Mouse (Mus musculus) ovary, postnatal 10 days (tissue): Measurements from ENCODE around the gene Olfr1141.

ENCODE experiments used
- DNase-seq: peaks from one replicate; pipeline ENCODE4 v3.0.0; 2022; ENCODE audit warnings: low spot score

Olfr1141 gene

GRCm38 (mm10) chr2:87753891-87754290, at the start of gene Olfr1141:
Gene Olfr1141, minus strand, starts transcription at chr2:87753991.
- DNase-seq = no peak

DNA sequence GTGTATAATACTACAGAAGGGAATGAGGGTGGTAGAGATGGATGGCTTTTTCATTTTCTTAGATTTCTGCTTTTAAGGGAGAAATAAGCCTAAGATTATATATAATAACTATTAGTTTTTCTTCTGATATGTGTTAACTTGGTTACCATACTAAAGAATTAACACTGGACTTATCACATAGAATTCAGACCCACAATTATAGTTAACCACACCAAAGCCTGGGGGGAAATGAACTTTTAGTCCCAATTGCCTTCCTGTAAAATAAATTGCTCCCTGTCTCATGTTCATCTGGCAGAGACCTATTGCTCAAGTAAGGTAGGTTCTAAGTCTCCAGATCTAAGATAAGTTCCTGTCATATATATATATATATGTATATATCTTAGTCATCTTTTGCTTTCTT, 46.5 kb upstream of the Olfr1141 start, which contains the start of gene Olfr1143:
Olfr1143 (plus strand) TSS at position 301 of the 400 bp plus-strand sequence.
- no peak for DNase-seq

GRCm38 (mm10) chr2:87779183-87779582, 25.4 kb upstream of the Olfr1141 start, which contains the start of gene Olfr152:
Gene Olfr152, plus strand, starts transcription at chr2:87779483.
- no peak for DNase-seq

DNA sequence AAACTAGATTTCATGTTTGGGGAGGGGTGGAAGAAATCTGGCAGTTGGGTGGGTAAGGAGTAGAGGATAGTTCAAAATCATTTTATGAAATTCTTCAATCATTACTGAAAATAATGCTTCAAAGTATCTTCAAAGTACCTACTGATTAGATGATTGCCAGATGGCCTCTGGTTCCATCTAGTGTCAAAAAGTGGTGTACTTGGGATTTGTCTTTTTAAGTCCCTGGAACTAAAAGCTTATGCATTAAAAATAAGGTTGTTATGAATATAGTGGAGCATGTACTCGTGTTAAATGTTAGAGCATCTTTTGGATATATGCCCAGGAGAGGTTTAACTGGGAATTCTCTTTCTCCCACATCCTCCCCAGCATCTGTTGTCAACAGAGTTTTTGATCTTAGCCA, 22.4 kb upstream of the Olfr1141 start:
- DNase-seq = no peak

DNA sequence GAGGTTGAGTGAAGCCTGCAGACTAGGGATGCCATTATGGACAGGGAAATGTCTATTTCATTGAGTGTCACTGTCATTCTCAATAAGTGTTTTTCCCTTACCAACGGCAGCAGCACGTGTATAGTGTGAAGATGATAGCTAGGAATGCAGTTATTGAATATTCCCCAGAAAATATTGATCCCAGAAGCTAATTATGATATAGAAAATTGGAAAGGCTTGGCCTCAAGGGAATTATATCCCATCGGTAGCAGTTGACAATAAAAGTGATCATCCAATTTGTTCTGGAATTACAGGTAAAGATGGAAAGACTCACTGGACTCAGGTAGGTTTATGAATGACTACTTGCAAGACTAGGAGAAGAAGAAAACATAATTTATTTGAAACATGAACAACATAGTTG, 10.3 kb downstream of the Olfr1141 start, which contains the start of gene Olfr1140:
Olfr1140 (plus strand) TSS at position 301 of the 400 bp plus-strand sequence.
- no peak for DNase-seq

DNA sequence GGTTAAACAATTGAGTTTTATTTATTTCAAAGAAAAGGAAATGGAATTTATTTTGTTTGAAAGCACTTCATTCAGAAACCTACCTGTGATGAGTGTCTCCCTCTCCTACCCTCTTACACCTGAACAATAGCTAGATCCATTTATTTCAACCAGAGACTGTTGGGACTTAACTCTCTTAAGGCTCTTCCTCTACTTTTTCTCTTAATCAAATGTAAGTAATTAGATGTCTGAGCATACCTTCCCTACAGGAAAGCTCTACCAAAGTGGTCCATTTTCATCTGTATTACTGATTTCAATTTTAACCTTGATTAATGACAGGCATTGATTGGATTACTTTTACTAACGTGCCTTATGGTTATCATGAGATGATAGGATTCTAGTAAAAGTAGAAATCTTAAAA, 13.9 kb downstream of the Olfr1141 start, which contains the start of gene Olfr1138:
Olfr1138 (minus strand) TSS at position 101 of the 400 bp plus-strand sequence.
- DNase-seq = no peak

DNA sequence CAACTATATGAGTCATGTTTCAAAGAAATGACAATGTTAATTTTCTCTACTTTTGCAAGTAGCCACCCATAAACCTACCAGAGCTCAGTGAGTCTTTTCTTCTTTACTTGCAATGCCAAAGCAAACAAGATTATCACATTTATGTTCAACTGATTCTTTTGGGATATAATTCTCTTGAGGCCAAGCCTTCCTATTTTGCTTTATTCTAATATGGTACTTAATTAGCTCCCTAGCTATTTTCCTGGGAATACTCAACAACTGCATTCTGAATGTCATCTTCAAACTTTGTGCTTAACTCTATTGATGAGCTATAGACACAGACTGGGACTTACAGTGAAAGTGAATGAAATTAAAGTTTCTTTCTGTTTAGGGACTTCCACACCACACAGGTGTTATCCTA, 40.7 kb downstream of the Olfr1141 start, which contains the start of gene Olfr1137:
Olfr1137 (minus strand) TSS at position 101 of the 400 bp plus-strand sequence.
- no peak for DNase-seq
